Mouse (Mus musculus): ENCODE results near the gene Ephb1. TPM values are rescaled to one million over a fixed set of nuclear protein-coding genes. Genes with fewer than 3 reads are reported as not detected.

Ephb1 gene
- total RNA-seq, 1 experiment from 2014 or later = 3.7 TPM

- DNase-seq = no peak
Observed at GRCm38 (mm10) chr9:101907747-101908255, 446.7 kb downstream of the Ephb1 start.

- DNase-seq = no peak
Observed at GRCm38 (mm10) chr9:101903406-101903805, 451.1 kb downstream of the Ephb1 start.

DNA sequence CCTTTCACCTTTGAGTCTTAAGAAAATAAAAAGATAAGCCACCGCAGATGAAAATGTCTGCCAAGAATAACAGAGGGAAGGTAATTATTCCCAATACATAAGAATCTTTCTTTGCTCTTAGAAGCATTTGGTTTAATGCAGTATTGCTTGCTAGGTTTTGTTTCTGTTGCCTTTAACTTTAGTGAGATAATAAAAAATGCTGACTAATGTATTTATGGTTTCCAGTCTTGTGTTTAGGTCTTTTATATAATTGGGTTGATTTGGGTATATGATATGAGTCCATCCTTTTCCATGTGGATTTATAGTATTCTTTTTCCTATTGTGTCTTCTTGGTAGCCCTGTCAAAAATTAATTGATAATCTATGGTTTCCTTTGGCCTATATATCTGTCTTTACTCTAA is 456.6 kb downstream of the Ephb1 start:
- no peak for DNase-seq

DNA sequence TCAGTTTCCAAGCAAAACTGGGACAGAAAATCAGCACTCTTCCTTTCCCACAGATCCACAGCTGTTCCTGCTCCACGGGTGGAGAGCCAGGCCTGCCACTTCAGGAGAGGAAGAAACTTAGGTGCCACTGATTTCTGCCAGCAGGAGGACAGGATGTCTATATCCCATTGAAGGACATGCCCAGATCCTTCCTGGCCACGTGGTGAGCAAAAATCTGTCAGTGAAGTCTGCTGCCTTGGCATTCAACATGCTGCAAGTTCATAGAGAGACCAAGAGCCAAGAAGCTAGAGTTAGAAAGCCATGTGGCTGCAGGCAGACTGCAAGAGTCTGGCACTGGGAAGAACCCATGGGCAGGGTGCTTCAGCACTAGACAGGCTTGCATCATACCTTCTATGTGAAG is 471.2 kb downstream of the Ephb1 start:
- DNase-seq = no peak

DNA sequence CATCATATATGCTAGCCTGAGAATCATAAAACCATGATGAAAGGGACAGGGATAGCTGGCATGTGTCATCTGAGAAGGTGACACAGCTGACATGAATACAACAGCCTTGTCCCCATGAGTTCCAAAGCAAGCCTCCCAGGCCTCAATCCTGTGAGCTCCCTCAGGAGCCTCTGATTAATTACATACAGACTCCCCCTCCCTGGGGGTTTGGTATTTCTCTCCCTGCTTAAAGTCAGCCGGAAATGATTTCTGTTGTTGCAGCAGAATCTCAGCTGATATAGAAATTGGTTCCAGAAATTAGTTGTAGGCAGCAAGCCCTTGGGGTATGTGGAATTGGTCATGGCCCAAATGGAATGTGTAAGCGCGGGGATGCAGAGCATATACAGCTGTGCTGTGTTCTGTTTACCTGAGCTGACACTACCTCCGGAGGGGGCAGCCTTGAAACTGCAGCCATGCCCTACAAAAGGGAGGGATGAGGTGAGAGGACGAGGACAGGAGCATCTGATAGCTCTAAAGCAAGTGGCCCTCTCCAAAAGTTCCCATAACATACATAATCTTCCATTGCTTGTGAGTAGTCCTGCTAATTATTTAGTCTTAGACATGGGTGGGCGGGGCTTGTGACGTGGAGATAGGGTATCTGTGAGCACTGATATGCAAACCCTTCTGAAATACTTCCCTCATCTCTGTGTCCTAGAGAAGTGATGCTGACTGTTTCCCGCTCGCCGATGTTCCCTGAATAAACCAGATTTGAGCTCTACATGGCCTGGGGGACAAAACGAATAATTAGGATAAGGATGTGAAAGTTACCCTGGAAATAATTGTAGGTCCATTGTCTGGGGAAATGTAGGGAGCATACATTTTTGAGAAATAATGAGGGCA is 477.1 kb downstream of the Ephb1 start:
- no peak for DNase-seq

DNA sequence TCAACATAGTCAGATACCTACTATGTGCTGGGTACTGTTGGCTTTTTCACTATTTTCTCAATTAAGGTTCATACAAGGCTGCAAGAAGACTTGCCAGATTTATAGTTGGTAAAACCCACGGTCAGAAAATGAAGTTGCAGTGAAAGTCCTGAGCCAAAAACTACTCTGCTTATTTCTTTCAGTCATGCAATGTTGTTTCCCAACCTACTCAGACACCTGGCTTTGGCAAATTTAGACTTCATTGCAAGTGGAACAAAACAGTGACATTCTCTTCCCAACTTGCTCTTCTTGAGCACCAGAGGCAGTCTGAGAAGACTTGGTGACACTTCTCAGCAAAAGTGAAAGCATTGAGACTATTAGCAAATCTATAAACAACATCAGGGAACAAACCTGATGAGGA is 479.2 kb downstream of the Ephb1 start:
- no peak for DNase-seq

Small RNA genes within 50 kb of the gene (microRNA-seq; reads per million reads assigned to microRNA genes)
- 0 reads per million in 2 experiments for gene Mir7243

Other genes with a start within 250 kb of the Ephb1 start
- gene Ky, start 151.1 kb upstream of the Ephb1 start, total RNA-seq (2021) = 0.44 and 0.71 TPM in 2 replicates

Data from adrenal gland, postnatal 14 days (tissue).